Mouse (Mus musculus) heart, embryonic 12.5 days (tissue): ENCODE data around the gene Kazn. TPM values are rescaled to one million over a fixed set of nuclear protein-coding genes. Genes with fewer than 3 reads are reported as not detected.

ENCODE experiments used
- ATAC-seq: fragments of 200-750 bp; cut with Nextera tagmentation; 2 replicates; pipeline ENCODE4 v1.8.0; 2017; ENCODE audit warnings: moderate TSS enrichment, moderate library complexity; ENCODE audit not compliant: insufficient number of reproducible peaks, low FRiP score
- H3K27ac ChIP-seq: fragments of 300-500 bp; sonication (generic); 2 replicates; pipeline ENCODE4 v1.5.1; 2016; ENCODE audit warnings: mild to moderate bottlenecking, moderate library complexity; ENCODE audit not compliant: poor library complexity, severe bottlenecking
- H3K27me3 ChIP-seq: fragments of 300-500 bp; sonication (generic); replicated peaks from 2 replicates; pipeline ENCODE4 v1.6.1; 2016; ENCODE audit warnings: mild to moderate bottlenecking, moderate library complexity
- H3K36me3 ChIP-seq: fragments of 300-500 bp; sonication (generic); 2 replicates; pipeline ENCODE4 v1.6.1; 2016; ENCODE audit warnings: mild to moderate bottlenecking, moderate library complexity
- H3K4me1 ChIP-seq: fragments of 300-500 bp; sonication (generic); replicated peaks from 2 replicates; pipeline ENCODE4 v1.6.1; 2016; ENCODE audit warnings: mild to moderate bottlenecking
- H3K4me2 ChIP-seq: fragments of 300-500 bp; sonication (generic); 2 replicates; pipeline ENCODE4 v1.6.1; 2016; ENCODE audit warnings: mild to moderate bottlenecking, moderate library complexity
- H3K4me3 ChIP-seq: fragments of 300-500 bp; sonication (generic); 2 replicates; pipeline ENCODE4 v1.5.1; 2016; ENCODE audit warnings: mild to moderate bottlenecking
- H3K9ac ChIP-seq: fragments of 300-500 bp; sonication (generic); 2 replicates; pipeline ENCODE4 v1.6.1; 2016; ENCODE audit warnings: mild to moderate bottlenecking, moderate library complexity
- H3K9me3 ChIP-seq: fragments of 300-500 bp; sonication (generic); replicated peaks from 2 replicates; pipeline ENCODE4 v1.6.1; 2016; ENCODE audit warnings: mild to moderate bottlenecking, moderate library complexity
- whole genome bisulfite sequencing: fragments of 180-500 bp; shearing (Covaris S2); methylation state at CpG from one replicate; pipeline ENCODE4 v1.1.7; 2016; 5-methylcytosine and 5-hydroxymethylcytosine counted together
- polyA plus RNA-seq: library from polyadenylated mRNA; unstranded; fragments of >200 nt; fragmentation: Nextera tagmentation; extraction: Ambion mirVana; gene quantifications from 2 replicates; pipeline ENCODE4 v1.2.1, GENCODE M21; 2016

Kazn gene
- polyA plus RNA-seq, 1 experiment from 2014 or later = 8.6 TPM

- no peak overlapping the region for H3K4me3 ChIP-seq
- no peak for ATAC-seq
- WGBS = 38% methylated on average over 9 of the region's 9 CpGs
- H3K4me1 ChIP-seq = peaks cover 61% of the 10 kb centered on the region
- no peaks in the 10 kb centered on the region for H3K9me3 ChIP-seq
- H3K36me3 ChIP-seq = no peaks in the 10 kb centered on the region; the same call in 1 of the 2 replicates
- no peaks in the 10 kb centered on the region for H3K27me3 ChIP-seq
- no peak overlapping the region for H3K4me2 ChIP-seq
- H3K27ac ChIP-seq = peak overlapping the region; percentile 67
- H3K9ac ChIP-seq = no peak overlapping the region
Measured at GRCm38 (mm10) chr4:142053661-142054448, 185.3 kb downstream of the Kazn start.

- Histone ChIP-seq H3K36me3 (no peaks in the 10 kb centered on the region; the same call in 1 of the 2 replicates), H3K9me3 (no peaks in the 10 kb centered on the region), H3K4me3 (no peak overlapping the region), H3K4me1 (peaks cover 63% of the 10 kb centered on the region), H3K27me3 (no peaks in the 10 kb centered on the region), H3K4me2 (no peak overlapping the region), H3K9ac (no peak overlapping the region), H3K27ac (peak overlapping the region; percentile 67)
- peak; percentile 33; the same call in 1 of the 2 replicates for ATAC-seq
- 49% methylated on average over 4 of the region's 4 CpGs for WGBS
Measured at GRCm38 (mm10) chr4:142053261-142053660, 185.9 kb downstream of the Kazn start.

- no peaks in the 10 kb centered on the region for H3K9me3 ChIP-seq
- no peak overlapping the region for H3K9ac ChIP-seq
- H3K4me3 ChIP-seq = no peak overlapping the region
- WGBS = 35% methylated on average over 22 of the region's 22 CpGs
- H3K4me1 ChIP-seq = peaks cover 61% of the 10 kb centered on the region
- H3K4me2 ChIP-seq = peak overlapping the region; percentile 29
- H3K27ac ChIP-seq = peak overlapping the region; percentile 58
- H3K27me3 ChIP-seq = no peaks in the 10 kb centered on the region
- ATAC-seq = peak; percentile 46; the same call in 1 of the 2 replicates
- H3K36me3 ChIP-seq = no peaks in the 10 kb centered on the region; the same call in 1 of the 2 replicates
Measured at GRCm38 (mm10) chr4:142052391-142053132, 186.6 kb downstream of the Kazn start.

Other genes starting within 250 kb of the Kazn start
- gene Fhad1, start 224.3 kb downstream of the Kazn start, polyA plus RNA-seq = 3.9 and 4.8 TPM in 2 replicates
- 28.3 and 29.6 TPM in 2 replicates for gene Tmem51, start 155.1 kb downstream of the Kazn start, polyA plus RNA-seq